Mouse (Mus musculus): ENCODE data around the gene Fez2.

Gene Fez2

GRCm38 (mm10) chr17:78417381-78418281 lies at the start of gene Fez2:
Fez2 (minus strand) TSS chr17:78418152.
- DNase-seq, result peak; percentile 92 to 93

GRCm38 (mm10) chr17:78465500-78465899 lies 47.5 kb upstream of the Fez2 start:
- no peak for DNase-seq

DNA sequence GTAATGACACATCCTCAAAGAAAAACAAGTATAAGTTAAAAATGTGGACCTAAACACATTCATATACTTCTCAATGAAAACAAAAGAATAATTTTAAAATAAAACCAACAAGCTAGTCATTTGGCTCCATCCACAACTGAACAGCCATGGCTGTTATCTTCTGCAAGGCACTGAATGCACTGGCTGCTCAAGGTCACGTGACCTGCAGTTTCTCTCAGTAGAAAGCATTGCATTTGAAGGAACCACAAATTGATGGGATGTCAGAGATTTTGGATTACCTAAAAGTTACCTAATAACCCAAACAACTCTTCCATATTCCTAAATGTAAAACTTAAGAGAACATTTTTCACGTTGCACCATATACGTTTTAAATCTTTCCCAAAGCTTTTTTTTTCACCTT lies 47.1 kb upstream of the Fez2 start:
- no peak for DNase-seq

DNA sequence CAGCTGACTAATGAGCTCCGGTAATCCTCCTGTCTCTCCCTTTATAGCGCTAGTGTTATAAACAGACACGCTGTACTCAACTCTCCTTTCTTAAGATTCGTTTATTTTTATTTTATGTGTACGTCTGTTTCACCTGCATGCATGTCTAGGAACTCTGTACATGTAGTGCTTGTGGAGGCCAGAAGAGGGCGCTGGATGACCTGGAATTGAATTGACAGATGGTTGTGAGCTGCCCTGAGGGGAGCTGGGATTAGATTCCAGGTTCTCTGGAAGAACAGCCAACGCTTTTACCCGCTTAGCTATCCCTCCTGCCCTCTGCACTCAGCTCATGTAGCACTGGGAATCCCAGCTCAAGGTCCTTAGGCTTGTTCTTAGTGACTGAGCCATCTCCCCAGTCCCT lies 42.2 kb upstream of the Fez2 start:
- no peak for DNase-seq

DNA sequence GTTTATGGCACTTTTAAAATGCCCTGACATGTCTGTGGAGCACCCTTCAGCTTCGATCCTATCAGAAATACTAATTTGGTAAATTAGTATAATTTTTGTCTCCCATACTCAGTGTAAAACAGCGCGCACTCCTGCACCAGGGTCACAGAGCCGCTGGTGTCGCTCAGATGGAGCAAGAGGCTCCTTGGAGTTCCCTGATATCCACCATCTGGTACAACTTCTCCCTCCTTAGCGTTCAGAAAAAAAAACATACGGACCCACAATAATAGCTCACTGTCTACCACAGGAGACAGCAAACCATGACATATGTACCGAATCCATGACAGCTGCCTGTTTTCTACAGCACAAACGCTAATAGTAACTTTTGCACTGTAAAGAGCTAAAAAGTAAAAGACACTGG lies 37.6 kb upstream of the Fez2 start:
- DNase-seq, result no peak

DNA sequence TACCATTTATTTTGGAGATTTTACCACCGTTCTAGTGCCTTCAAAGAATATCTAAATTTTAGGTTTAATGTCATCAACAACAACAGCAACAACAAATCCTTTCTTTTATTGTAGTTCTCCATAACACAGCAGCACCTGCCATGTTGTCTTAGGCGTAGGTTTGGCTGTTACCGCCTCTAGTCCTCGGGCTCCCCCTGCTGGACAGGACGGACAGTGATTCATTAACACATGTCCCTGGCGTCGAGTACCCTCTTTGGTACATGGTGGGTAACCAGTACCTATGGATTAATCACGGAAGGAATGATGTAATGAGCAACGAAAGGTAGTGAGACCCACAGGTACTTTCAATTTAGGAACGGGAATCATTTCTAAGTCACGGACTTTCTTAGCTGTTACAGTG lies 37.2 kb upstream of the Fez2 start:
- peak; percentile 70 to 77 for DNase-seq

- peak in 1 of 2 experiments; percentile 10 for DNase-seq
These were observed 36.4 kb upstream of the Fez2 start for GRCm38 (mm10) chr17:78454189-78454977.

GRCm38 (mm10) chr17:78453529-78453928 lies 35.6 kb upstream of the Fez2 start:
- no peak for DNase-seq

- DNase-seq, result peak; percentile 18 to 46
These were observed 33.9 kb upstream of the Fez2 start for GRCm38 (mm10) chr17:78451886-78452285.

GRCm38 (mm10) chr17:78451332-78451793 lies 33.4 kb upstream of the Fez2 start:
- DNase-seq, result peak; percentile 12

DNA sequence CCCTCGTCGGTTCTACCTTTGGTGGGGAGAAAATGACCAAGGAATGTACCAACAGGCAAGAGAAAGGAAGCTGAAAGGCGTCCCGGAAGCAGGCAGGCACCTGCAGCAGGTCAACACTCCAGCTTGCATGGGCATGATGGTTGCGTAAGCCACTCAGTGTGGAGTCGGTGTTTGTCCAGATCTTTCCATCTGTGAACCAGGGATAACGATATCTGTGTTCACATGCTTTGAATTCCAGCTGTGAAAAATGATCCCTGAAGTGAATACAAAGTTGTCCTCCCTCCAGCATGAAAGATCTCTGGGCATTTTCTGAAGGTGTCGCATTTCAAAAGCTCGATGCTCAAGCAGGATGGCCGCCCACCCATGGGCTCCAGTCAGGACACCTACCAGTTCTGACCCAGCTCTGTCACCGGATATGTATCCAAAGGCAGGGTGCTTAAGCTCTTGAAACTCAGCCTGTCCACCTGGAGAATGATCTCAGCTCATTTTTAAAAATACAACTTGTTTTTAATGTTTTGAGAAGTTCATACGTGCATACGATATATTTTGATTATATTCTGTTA lies 31.8 kb upstream of the Fez2 start:
- DNase-seq, result peak in 1 of 2 experiments; percentile 39

GRCm38 (mm10) chr17:78444826-78445225 lies 26.9 kb upstream of the Fez2 start:
- peak; percentile 12 to 45 for DNase-seq

- no peak for DNase-seq
These were observed 22.8 kb upstream of the Fez2 start for GRCm38 (mm10) chr17:78440771-78441170.

GRCm38 (mm10) chr17:78437161-78437560 lies 19.2 kb upstream of the Fez2 start:
- DNase-seq, result no peak

GRCm38 (mm10) chr17:78435661-78436060 lies 17.7 kb upstream of the Fez2 start:
- DNase-seq, result no peak

DNA sequence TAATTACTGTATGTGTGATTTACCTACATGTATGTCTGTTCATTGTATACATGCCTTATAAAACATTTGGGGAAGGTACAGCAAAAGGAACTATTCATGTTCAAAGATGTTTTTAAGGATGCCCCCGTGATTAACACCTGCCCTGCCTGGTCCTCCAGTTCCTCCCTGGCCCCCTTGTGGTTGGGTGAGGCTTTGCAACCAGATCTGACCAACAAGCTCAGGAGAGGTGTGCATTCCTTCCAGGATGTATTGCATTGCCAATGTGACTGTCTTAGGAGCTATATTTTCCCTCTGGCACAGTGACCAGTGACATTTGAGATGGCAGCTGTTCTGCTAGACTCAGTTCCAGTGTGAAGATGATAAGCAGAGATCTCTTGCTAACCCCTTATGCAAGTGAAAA lies 16.8 kb upstream of the Fez2 start:
- DNase-seq, result peak; percentile 60 to 64

DNA sequence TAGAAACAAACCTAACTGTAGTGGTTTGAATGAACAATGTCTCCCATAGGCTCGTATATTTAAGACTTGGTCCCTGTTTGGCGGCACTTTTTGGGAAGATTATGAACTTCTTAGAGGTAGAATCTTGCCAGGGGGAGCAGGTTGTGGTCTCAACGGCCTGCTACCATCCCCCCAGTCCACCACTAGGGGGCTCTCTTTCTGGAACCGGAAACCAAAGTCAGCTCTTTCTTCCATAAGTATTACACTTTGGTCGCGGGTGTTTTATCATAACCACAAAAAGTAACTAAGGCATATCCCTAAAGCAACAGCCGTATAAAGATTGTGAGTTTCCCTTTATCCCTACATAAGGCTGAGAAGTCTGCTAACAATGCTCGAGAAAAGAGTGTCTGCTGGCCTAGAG lies 12.4 kb upstream of the Fez2 start:
- no peak for DNase-seq

DNA sequence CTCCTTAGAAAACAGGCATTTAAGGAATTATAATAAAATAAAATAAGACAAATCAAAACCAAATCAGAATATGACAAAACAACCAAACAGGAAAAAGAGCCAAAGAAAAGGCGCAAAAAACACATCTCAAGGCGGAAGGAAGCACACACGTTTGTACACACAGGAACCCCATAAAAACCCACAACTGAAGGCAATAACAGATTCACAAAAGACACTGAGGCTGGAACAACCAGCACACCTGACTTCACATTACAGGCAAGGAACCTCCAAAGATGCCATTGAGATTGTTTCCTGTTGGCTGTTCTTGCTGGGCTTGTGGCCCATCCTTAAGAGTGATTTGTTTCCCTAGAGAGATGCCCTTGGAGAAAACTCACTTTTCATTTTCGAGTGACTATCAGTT lies 11.1 kb upstream of the Fez2 start:
- DNase-seq, result no peak

- DNase-seq, result no peak
These were observed 7.1 kb upstream of the Fez2 start for GRCm38 (mm10) chr17:78425026-78425425.

GRCm38 (mm10) chr17:78419216-78419615 lies 1.3 kb upstream of the Fez2 start:
- no peak for DNase-seq

DNA sequence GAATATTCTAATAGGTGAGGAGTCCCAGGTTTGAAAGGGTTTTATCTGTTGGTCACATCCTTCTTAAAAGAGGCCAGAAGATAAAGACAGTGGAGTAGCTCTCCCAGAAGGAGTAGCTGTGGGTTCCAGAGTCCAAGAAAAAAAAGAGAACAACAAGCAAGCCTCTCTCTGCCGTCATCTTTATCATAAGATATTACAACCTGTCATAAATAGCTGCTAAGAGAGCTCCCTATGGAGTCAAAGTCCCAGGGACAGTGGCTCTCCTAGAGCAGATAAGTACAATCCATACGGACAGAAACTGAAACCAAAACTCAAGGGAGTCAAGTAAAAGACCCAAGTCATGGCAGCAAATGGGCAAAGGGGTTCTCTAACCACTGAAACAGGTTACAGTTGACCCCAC lies 2.7 kb downstream of the Fez2 start:
- DNase-seq, result no peak

DNA sequence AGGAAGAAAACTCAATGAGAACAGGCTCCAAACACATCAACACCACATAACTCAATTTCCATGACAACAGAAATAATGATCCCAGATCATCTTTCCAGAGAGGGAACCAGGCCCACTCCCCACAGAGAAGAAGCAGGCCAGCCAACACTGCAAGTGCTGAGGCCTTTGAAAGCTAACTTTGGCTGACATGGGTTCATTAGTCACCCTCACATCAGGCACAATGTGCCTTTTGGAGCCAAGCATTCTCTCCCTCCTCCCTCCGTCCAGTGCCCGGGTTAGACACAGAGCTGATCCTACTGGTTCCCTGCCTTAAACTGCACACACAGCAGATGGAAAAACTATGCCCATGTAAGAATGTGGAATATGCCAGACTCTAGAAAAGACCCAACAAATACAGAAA lies 8.1 kb downstream of the Fez2 start:
- no peak for DNase-seq

- DNase-seq, result no peak
These were observed 9.6 kb downstream of the Fez2 start for GRCm38 (mm10) chr17:78408386-78408785.
